Mouse (Mus musculus) testis, adult 2 months (tissue): Measurements from ENCODE around the gene Iqch. TPM values are rescaled to one million over a fixed set of nuclear protein-coding genes. Genes with fewer than 3 reads are reported as not detected.

Source experiments
- H3K27ac ChIP-seq: fragments of 200-500 bp; 2 replicates; pipeline ENCODE4 v1.5.1; 2012; ENCODE audit warnings: low read depth, low read length; ENCODE audit not compliant: control insufficient read depth, insufficient read depth
- H3K27me3 ChIP-seq: fragments of 200-500 bp; 2 replicates; pipeline ENCODE4 v1.6.1; 2012; ENCODE audit warnings: mild to moderate bottlenecking, low read length, moderate library complexity; ENCODE audit not compliant: control insufficient read depth, insufficient read depth
- H3K36me3 ChIP-seq: fragments of 200-500 bp; 2 replicates; pipeline ENCODE4 v1.6.1; 2012; ENCODE audit warnings: mild to moderate bottlenecking, low read length; ENCODE audit not compliant: control insufficient read depth, insufficient read depth
- H3K4me1 ChIP-seq: fragments of 200-500 bp; 2 replicates; pipeline ENCODE4 v1.6.1; 2012; ENCODE audit warnings: low read length; ENCODE audit not compliant: control insufficient read depth, insufficient read depth
- H3K4me3 ChIP-seq: fragments of 200-500 bp; 2 replicates; pipeline ENCODE4 v1.5.1; 2012; ENCODE audit warnings: low read depth, mild to moderate bottlenecking, low read length, moderate library complexity, mixed read lengths; ENCODE audit not compliant: control insufficient read depth
- CTCF ChIP-seq: fragments of 200-500 bp; IDR thresholded peaks from 2 replicates; pipeline ENCODE4 v1.5.1; 2012; ENCODE audit warnings: low read depth, mild to moderate bottlenecking, inconsistent platforms, low read length, moderate library complexity; ENCODE audit not compliant: control insufficient read depth, insufficient read depth, insufficient replicate concordance
- POLR2A ChIP-seq: fragments of 200-500 bp; IDR thresholded peaks from 2 replicates; pipeline ENCODE4 v1.6.1; 2012; ENCODE audit warnings: low read depth, mild to moderate bottlenecking, inconsistent platforms, low read length, moderate library complexity; ENCODE audit not compliant: control insufficient read depth
- polyA plus RNA-seq: library from polyadenylated mRNA; depleted of rRNA; stranded (reverse); fragments of >200 nt; gene quantifications from 2 replicates; pipeline ENCODE4 v1.2.3, GENCODE M21; 2012; rRNA removed

Gene Iqch
- 64.0 and 65.4 TPM in 2 replicates for polyA plus RNA-seq

DNA sequence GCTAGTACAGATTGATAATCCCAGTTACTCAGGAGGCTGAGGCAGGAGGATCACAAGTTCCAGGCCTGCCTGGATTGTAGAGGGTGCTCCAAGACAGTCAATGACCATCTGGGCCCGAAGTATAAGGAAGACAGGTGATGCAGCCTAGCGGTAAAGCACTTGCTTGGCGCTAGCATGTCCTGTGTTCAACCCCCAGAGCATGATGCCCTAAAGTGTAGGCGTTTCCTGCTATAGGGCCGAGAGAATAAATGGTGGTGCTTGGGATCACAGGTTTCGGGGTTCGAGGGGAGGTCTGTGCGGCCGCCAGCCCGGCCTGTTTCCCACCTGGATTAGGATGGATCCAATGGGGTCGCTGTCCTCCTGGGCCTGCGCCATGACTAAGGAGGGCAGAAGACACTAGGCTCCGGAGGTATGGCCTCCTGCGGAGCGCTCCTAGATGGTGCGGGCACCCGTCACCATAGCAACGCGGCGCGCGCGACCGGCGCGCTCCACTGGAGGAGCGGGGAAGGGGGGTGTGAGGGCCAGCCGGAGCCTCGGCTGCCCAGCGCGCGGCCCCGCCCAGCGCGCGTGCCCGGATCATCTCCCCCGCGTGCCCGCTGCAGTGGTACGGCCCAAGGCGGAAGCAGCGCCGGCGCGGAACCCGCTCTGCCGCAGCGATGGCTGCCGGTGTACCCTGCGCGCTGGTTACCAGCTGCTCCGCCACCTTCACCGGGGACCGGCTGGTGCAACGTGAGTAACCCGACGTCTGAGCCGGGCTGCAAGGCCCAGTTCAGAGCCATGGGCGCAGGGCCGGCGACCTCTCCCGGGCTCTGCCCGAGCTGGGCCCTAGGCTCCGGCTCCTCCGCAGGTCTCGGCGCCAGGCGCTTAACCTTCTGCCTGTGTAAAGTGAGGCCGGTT is at the start of gene Iqch, which contains the start of gene Aagab:
Gene Iqch, minus strand, starts transcription at position 451 of the 897 bp plus-strand sequence.
Gene Aagab, plus strand, starts transcription at position 618 of the 897 bp plus-strand sequence.
- Histone ChIP-seq H3K27ac (peak within 1 kb of the TSS; percentile 87), H3K4me3 (peak within 1 kb of the TSS; percentile 96), H3K4me1 (peaks cover 10% of the 10 kb centered on the region), H3K36me3 (no peaks in the 10 kb centered on the region), H3K27me3 (no peaks in the 10 kb centered on the region)
- TF ChIP-seq CTCF (no peak), POLR2A (peak; percentile 86)

DNA sequence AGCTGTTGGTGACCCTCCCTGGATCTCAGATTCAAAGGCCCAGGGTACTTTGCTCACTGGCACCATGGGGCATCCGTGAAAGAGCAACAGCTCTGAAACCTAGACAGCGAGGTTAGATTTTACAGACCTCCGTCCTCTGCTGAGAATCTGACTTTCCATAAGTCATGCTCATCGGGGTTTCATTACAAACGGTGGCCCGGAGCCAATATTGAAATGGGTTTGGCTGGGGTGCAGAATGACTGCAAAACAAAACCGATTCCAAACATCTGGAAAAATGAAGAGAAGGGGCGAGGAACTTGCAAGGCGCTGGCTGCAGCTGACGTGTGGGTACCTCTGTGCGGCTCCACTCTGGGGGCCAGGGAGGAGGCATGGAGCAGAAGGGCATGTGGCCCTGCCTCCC is 49.3 kb upstream of the Iqch start:
- Histone ChIP-seq H3K4me1 (no peaks in the 10 kb centered on the region; the same call in 1 of the 2 replicates), H3K36me3 (no peaks in the 10 kb centered on the region), H3K27ac (no peak overlapping the region), H3K27me3 (no peaks in the 10 kb centered on the region), H3K4me3 (no peak overlapping the region)
- TF ChIP-seq POLR2A (no peak), CTCF (no peak)

DNA sequence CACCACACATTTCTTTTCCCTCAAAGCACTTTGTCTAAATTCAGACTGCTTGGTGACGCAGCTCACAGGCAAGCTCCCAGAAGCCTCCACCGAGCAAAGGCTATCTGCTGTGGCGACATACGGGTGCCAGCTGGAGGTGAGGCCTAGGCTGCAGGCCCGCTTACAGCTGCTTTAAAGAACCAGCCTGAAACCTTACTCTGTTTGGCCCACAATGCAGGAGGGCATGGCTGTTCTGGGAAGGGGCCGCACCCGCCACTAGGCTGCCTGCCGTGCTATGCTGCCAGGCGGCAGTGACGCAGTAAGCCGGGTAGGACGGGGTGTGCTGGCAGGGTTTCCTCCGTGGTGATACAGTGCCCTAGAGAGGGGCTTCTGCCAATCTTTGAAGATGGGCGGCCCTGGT is 48.6 kb upstream of the Iqch start:
- TF ChIP-seq CTCF (no peak), POLR2A (no peak)
- no peaks in the 10 kb centered on the region for H3K36me3 ChIP-seq
- no peaks in the 10 kb centered on the region; the same call in 1 of the 2 replicates for H3K4me1 ChIP-seq
- H3K27me3 ChIP-seq: no peaks in the 10 kb centered on the region
- no peak overlapping the region for H3K27ac ChIP-seq
- no peak overlapping the region for H3K4me3 ChIP-seq

DNA sequence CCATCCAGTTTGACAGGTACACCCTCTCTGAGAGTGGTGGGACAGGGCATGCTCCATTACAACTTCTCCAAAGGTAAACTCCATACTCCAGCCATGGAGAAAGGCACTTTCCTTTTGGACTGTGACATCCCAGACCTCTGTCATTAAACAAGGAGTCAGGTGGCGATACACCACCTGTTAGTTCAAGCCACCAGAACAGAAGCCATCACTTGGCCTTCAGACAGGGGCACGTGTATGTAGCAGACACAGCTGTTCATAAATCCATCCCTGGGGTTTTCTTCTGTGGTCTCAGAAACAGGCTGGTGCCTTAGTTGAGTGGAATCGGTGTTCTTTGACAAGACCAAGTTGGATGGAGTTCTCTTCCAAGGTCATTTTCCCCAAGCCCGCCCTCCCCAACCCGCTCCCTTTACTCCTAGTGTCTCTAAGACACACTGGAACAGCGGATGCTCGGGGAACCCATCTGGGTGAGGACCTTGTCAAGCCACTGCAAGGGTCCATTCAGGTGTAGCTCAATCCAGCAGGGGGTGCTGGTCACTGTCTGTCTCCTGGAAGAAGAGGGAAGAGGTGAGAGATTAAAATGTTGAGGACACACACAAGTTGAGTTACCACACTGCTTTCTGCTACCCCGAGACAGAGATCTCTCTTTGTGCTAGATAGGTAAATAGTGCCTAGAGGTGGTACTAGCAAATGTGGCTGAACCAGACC is 47.7 kb upstream of the Iqch start:
- no peaks in the 10 kb centered on the region for H3K36me3 ChIP-seq
- no peaks in the 10 kb centered on the region for H3K4me1 ChIP-seq
- TF ChIP-seq CTCF (peak; percentile 17; the same call in 1 of the 2 replicates), POLR2A (no peak)
- no peaks in the 10 kb centered on the region for H3K27me3 ChIP-seq
- no peak overlapping the region for H3K27ac ChIP-seq
- H3K4me3 ChIP-seq: no peak overlapping the region

DNA sequence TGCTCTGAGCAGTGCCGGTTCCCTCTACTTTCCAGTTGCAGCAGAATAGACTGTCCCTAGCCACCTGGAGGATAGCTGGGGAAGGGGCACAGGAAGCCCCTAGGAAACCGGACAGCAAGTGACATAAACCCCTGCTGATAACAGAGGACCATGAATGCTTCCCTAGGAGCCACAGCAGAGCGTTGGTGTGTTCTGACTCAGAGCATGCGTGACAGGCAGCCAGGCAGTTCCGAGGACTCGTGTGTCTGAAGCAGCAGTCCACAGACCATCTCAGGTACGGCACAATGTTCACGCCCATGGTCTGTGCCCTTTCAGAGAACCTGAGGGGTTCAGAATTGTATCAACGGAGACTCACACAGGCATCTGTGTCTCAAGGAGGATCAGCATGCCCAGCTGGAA is 46.2 kb upstream of the Iqch start:
- TF ChIP-seq POLR2A (no peak), CTCF (no peak)
- H3K4me3 ChIP-seq: no peak overlapping the region
- H3K36me3 ChIP-seq: no peaks in the 10 kb centered on the region
- H3K27me3 ChIP-seq: no peaks in the 10 kb centered on the region
- no peak overlapping the region for H3K27ac ChIP-seq
- H3K4me1 ChIP-seq: no peaks in the 10 kb centered on the region

DNA sequence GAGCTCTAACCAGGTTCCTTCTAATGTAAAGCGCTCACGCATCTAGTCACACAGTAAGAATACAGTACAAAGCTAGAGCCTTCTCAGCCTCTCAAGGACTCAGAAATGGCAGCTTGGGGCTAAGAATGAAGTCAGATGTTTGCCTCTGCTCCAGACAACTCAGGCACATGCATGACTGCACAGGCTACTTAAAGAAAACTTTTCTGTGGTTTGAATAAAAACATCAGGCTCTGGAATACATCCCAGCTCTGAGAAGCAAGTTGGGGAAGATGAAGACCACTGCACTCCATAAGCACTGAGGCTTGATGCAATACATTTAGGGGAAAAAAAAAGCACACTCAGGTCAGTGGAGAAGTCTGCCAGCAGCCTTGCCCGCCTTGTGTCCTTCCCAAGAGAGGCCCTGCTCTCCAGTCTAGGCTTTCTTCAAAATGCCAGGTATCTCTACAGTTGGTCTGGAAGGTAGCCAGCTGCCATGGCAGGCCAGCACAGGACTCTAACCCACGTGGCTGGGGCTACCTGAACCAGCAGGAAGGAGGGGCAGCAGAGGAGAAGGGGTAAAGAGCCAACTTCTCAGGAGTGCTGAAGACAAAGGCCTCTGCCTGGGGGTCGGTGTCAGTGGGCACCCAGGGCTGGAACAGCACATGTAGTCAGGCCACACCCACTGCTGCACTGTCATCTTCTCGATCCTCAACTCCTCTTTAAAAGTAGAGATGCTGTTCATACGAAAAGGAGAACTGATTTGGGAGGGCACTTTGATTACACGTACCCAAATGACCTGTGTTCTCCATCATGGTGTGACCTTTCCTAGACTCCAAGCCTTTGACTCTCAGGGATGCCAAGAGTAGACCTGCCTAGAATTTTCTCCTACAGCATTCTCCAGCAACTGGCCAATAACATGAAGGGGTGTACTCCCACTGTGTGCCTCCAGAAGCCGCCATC is 45.6 kb upstream of the Iqch start:
- H3K27ac ChIP-seq: no peak overlapping the region
- H3K4me3 ChIP-seq: no peak overlapping the region
- no peaks in the 10 kb centered on the region for H3K27me3 ChIP-seq
- TF ChIP-seq POLR2A: no peak
- no peak for TF ChIP-seq CTCF
- no peaks in the 10 kb centered on the region for H3K36me3 ChIP-seq
- no peaks in the 10 kb centered on the region for H3K4me1 ChIP-seq
